Mouse (Mus musculus) liver, embryonic 15.5 days (tissue): ENCODE measurements around the gene Efcab6. TPM values are rescaled to one million over a fixed set of nuclear protein-coding genes. Genes with fewer than 3 reads are reported as not detected.

Experiments used
- ATAC-seq: fragments of 200-750 bp; cut with Nextera tagmentation; 2 replicates; pipeline ENCODE4 v1.8.0; 2017; ENCODE audit warnings: moderate number of reproducible peaks, mild to moderate bottlenecking, moderate library complexity; ENCODE audit not compliant: insufficient read depth
- H3K27ac ChIP-seq: fragments of 300-500 bp; sonication (generic); replicated peaks from 2 replicates; pipeline ENCODE4 v1.5.1; 2015; ENCODE audit warnings: mild to moderate bottlenecking, inconsistent platforms
- H3K27me3 ChIP-seq: fragments of 300-500 bp; sonication (generic); 2 replicates; pipeline ENCODE4 v1.6.1; 2015; ENCODE audit warnings: mild to moderate bottlenecking, inconsistent platforms
- H3K36me3 ChIP-seq: fragments of 300-500 bp; sonication (generic); replicated peaks from 2 replicates; pipeline ENCODE4 v1.6.1; 2015; ENCODE audit warnings: moderate library complexity, mild to moderate bottlenecking, inconsistent platforms
- H3K4me1 ChIP-seq: fragments of 300-500 bp; sonication (generic); replicated peaks from 2 replicates; pipeline ENCODE4 v1.6.1; 2015; ENCODE audit warnings: inconsistent platforms
- H3K4me2 ChIP-seq: fragments of 300-500 bp; sonication (generic); 2 replicates; pipeline ENCODE4 v1.6.1; 2015; ENCODE audit warnings: moderate library complexity, mild to moderate bottlenecking, inconsistent platforms
- H3K4me3 ChIP-seq: fragments of 300-500 bp; sonication (generic); replicated peaks from 2 replicates; pipeline ENCODE4 v1.5.1; 2015; ENCODE audit warnings: mild to moderate bottlenecking, inconsistent platforms
- H3K9ac ChIP-seq: fragments of 300-500 bp; sonication (generic); 2 replicates; pipeline ENCODE4 v1.6.1; 2015; ENCODE audit warnings: moderate library complexity, mild to moderate bottlenecking, inconsistent platforms
- H3K9me3 ChIP-seq: fragments of 300-500 bp; sonication (generic); replicated peaks from 2 replicates; pipeline ENCODE4 v1.6.1; 2016; ENCODE audit warnings: inconsistent platforms
- WGBS: fragments of 180-500 bp; shearing (Covaris S2); methylation state at CpG from one replicate; pipeline ENCODE4 v1.1.7; 2015; ENCODE audit warnings: mixed read lengths; ENCODE audit not compliant: insufficient replicate concordance; 5-methylcytosine and 5-hydroxymethylcytosine counted together
- polyA plus RNA-seq: library from polyadenylated mRNA; unstranded; fragments of >200 nt; fragmentation: Nextera tagmentation; extraction: Ambion mirVana; gene quantifications from 2 replicates; pipeline ENCODE4 v1.2.1, GENCODE M21; 2015

Efcab6 gene
- polyA plus RNA-seq, 1 experiment from 2014 or later = not detected

- WGBS = 57% methylated on average over 6 of the region's 6 CpGs
Observed at GRCm38 (mm10) chr15:84058841-84059240, 6.3 kb downstream of the Efcab6 start.

GRCm38 (mm10) chr15:84056083-84056482 lies 9.1 kb downstream of the Efcab6 start:
- Histone ChIP-seq H3K4me3 (no peak overlapping the region), H3K4me1 (no peaks in the 10 kb centered on the region), H3K9ac (no peak overlapping the region), H3K4me2 (no peak overlapping the region), H3K9me3 (no peaks in the 10 kb centered on the region), H3K27ac (no peak overlapping the region), H3K36me3 (no peaks in the 10 kb centered on the region), H3K27me3 (no peaks in the 10 kb centered on the region)
- 47% methylated on average over 5 of the region's 5 CpGs for WGBS
- no peak for ATAC-seq

More at GRCm38 (mm10) chr15:84058841-84059240, 6.3 kb downstream of the Efcab6 start:
- ATAC-seq = no peak
- Histone ChIP-seq H3K4me1 (no peaks in the 10 kb centered on the region), H3K36me3 (no peaks in the 10 kb centered on the region), H3K4me2 (no peak overlapping the region), H3K27me3 (no peaks in the 10 kb centered on the region), H3K9ac (no peak overlapping the region), H3K27ac (no peak overlapping the region), H3K4me3 (no peak overlapping the region), H3K9me3 (no peaks in the 10 kb centered on the region)

GRCm38 (mm10) chr15:84053859-84054258 lies 11.3 kb downstream of the Efcab6 start:
- Histone ChIP-seq H3K9ac (no peak overlapping the region), H3K4me2 (no peak overlapping the region), H3K36me3 (no peaks in the 10 kb centered on the region), H3K9me3 (no peaks in the 10 kb centered on the region), H3K4me3 (no peak overlapping the region), H3K27me3 (no peaks in the 10 kb centered on the region), H3K4me1 (no peaks in the 10 kb centered on the region), H3K27ac (no peak overlapping the region)
- no peak for ATAC-seq
- 41% methylated on average over 9 of the region's 9 CpGs for WGBS

GRCm38 (mm10) chr15:84053240-84053639 lies 11.9 kb downstream of the Efcab6 start:
- no peak overlapping the region for H3K4me2 ChIP-seq
- H3K27ac ChIP-seq = no peak overlapping the region
- H3K4me3 ChIP-seq = no peak overlapping the region
- no peaks in the 10 kb centered on the region for H3K9me3 ChIP-seq
- H3K4me1 ChIP-seq = no peaks in the 10 kb centered on the region
- H3K27me3 ChIP-seq = no peaks in the 10 kb centered on the region
- ATAC-seq = no peak
- 78% methylated on average over 4 of the region's 4 CpGs for WGBS
- H3K36me3 ChIP-seq = no peaks in the 10 kb centered on the region
- no peak overlapping the region for H3K9ac ChIP-seq

- no peak for ATAC-seq
- Histone ChIP-seq H3K9ac (no peak overlapping the region), H3K27ac (no peak overlapping the region), H3K4me2 (no peak overlapping the region), H3K4me3 (no peak overlapping the region), H3K9me3 (no peaks in the 10 kb centered on the region), H3K4me1 (no peaks in the 10 kb centered on the region), H3K36me3 (no peaks in the 10 kb centered on the region), H3K27me3 (no peaks in the 10 kb centered on the region)
- 59% methylated on average over 9 of the region's 9 CpGs for WGBS
Observed at GRCm38 (mm10) chr15:84052390-84052789, 12.8 kb downstream of the Efcab6 start.

GRCm38 (mm10) chr15:84049570-84049969 lies 15.6 kb downstream of the Efcab6 start:
- H3K9me3 ChIP-seq = no peaks in the 10 kb centered on the region
- no peak overlapping the region for H3K4me3 ChIP-seq
- no peaks in the 10 kb centered on the region for H3K36me3 ChIP-seq
- H3K27me3 ChIP-seq = no peaks in the 10 kb centered on the region
- H3K4me2 ChIP-seq = no peak overlapping the region
- H3K4me1 ChIP-seq = no peaks in the 10 kb centered on the region
- H3K9ac ChIP-seq = no peak overlapping the region
- no peak for ATAC-seq
- 45% methylated on average over 7 of the region's 7 CpGs for WGBS
- no peak overlapping the region for H3K27ac ChIP-seq

GRCm38 (mm10) chr15:84045562-84045961 lies 19.6 kb downstream of the Efcab6 start:
- Histone ChIP-seq H3K9me3 (no peaks in the 10 kb centered on the region), H3K27ac (no peak overlapping the region), H3K4me2 (no peak overlapping the region), H3K9ac (no peak overlapping the region), H3K27me3 (no peaks in the 10 kb centered on the region), H3K4me1 (no peaks in the 10 kb centered on the region), H3K4me3 (no peak overlapping the region), H3K36me3 (no peaks in the 10 kb centered on the region)
- ATAC-seq = no peak
- WGBS = 70% methylated on average over 6 of the region's 6 CpGs

- no peaks in the 10 kb centered on the region for H3K36me3 ChIP-seq
- no peak overlapping the region for H3K9ac ChIP-seq
- ATAC-seq = no peak
- H3K4me2 ChIP-seq = no peak overlapping the region
- no peak overlapping the region for H3K27ac ChIP-seq
- no peaks in the 10 kb centered on the region for H3K9me3 ChIP-seq
- no peak overlapping the region for H3K4me3 ChIP-seq
- H3K27me3 ChIP-seq = no peaks in the 10 kb centered on the region
- no peaks in the 10 kb centered on the region for H3K4me1 ChIP-seq
- 69% methylated on average over 5 of the region's 5 CpGs for WGBS
Observed at GRCm38 (mm10) chr15:84037067-84037466, 28.1 kb downstream of the Efcab6 start.

- Histone ChIP-seq H3K4me1 (no peaks in the 10 kb centered on the region), H3K4me3 (no peak overlapping the region), H3K9me3 (no peaks in the 10 kb centered on the region), H3K4me2 (no peak overlapping the region), H3K27me3 (no peaks in the 10 kb centered on the region), H3K36me3 (no peaks in the 10 kb centered on the region), H3K27ac (no peak overlapping the region), H3K9ac (no peak overlapping the region)
- no peak for ATAC-seq
- 52% methylated on average over 8 of the region's 8 CpGs for WGBS
Observed at GRCm38 (mm10) chr15:84025651-84026050, 39.5 kb downstream of the Efcab6 start.

- no peak overlapping the region for H3K4me3 ChIP-seq
- H3K9ac ChIP-seq = no peak overlapping the region
- no peak overlapping the region for H3K27ac ChIP-seq
- H3K27me3 ChIP-seq = no peaks in the 10 kb centered on the region
- no peak for ATAC-seq
- 62% methylated on average over 6 of the region's 6 CpGs for WGBS
- H3K4me2 ChIP-seq = no peak overlapping the region
- no peaks in the 10 kb centered on the region for H3K4me1 ChIP-seq
- H3K36me3 ChIP-seq = no peaks in the 10 kb centered on the region
- H3K9me3 ChIP-seq = no peaks in the 10 kb centered on the region
Observed at GRCm38 (mm10) chr15:84024851-84025250, 40.3 kb downstream of the Efcab6 start.

GRCm38 (mm10) chr15:84009366-84010083 lies 55.7 kb downstream of the Efcab6 start:
- Histone ChIP-seq H3K4me3 (no peak overlapping the region), H3K4me1 (no peaks in the 10 kb centered on the region), H3K9me3 (no peaks in the 10 kb centered on the region), H3K36me3 (no peaks in the 10 kb centered on the region), H3K4me2 (no peak overlapping the region), H3K9ac (no peak overlapping the region), H3K27ac (no peak overlapping the region), H3K27me3 (no peaks in the 10 kb centered on the region)
- 45% methylated on average over 17 of the region's 17 CpGs for WGBS
- ATAC-seq = no peak

GRCm38 (mm10) chr15:84004306-84004705 lies 60.9 kb downstream of the Efcab6 start:
- Histone ChIP-seq H3K4me1 (no peaks in the 10 kb centered on the region), H3K4me2 (no peak overlapping the region), H3K4me3 (no peak overlapping the region), H3K27me3 (no peaks in the 10 kb centered on the region), H3K9ac (no peak overlapping the region), H3K9me3 (no peaks in the 10 kb centered on the region), H3K27ac (no peak overlapping the region), H3K36me3 (no peaks in the 10 kb centered on the region)
- WGBS = 64% methylated on average over 14 of the region's 14 CpGs
- no peak for ATAC-seq
